Mouse (Mus musculus): Measurements from ENCODE around the gene Prkar2a.

Gene Prkar2a

GRCm38 (mm10) chr9:108795762-108796161, 106.6 kb downstream of the Prkar2a start:
- no peak for DNase-seq (ENCODE audit: low spot score in 2 of 2)

GRCm38 (mm10) chr9:108796351-108796981, 107.4 kb downstream of the Prkar2a start:
- DNase-seq (ENCODE audit: low spot score in 2 of 2): no peak

GRCm38 (mm10) chr9:108797477-108797876, 108.4 kb downstream of the Prkar2a start:
- no peak for DNase-seq (ENCODE audit: low spot score in 2 of 2)

GRCm38 (mm10) chr9:108798508-108799075, 109.5 kb downstream of the Prkar2a start:
- no peak for DNase-seq (ENCODE audit: low spot score in 2 of 2)

- no peak for DNase-seq (ENCODE audit: low spot score in 2 of 2)
Observed at GRCm38 (mm10) chr9:108799564-108799963, 110.5 kb downstream of the Prkar2a start.
